Mouse (Mus musculus) G1E (cell line): Measurements from ENCODE around the gene Tmcc1.

Experiments
- CTCF ChIP-seq: IDR thresholded peaks from 2 replicates; pipeline ENCODE4 v1.5.1; 2012; ENCODE audit warnings: low read depth, low read length, inconsistent platforms, mixed read lengths
- GATA1 ChIP-seq: IDR thresholded peaks from 2 replicates; pipeline ENCODE4 v1.6.1; 2012; ENCODE audit warnings: borderline replicate concordance, low read length, inconsistent platforms, mixed read lengths
- GATA2 ChIP-seq: IDR thresholded peaks from 2 replicates; pipeline ENCODE4 v1.6.1; 2012; ENCODE audit warnings: low read depth, low read length, inconsistent platforms, borderline replicate concordance
- POLR2AphosphoS5 ChIP-seq: IDR thresholded peaks from 2 replicates; pipeline ENCODE4 v1.6.1; 2012; ENCODE audit warnings: low read depth, low read length, inconsistent platforms; ENCODE audit not compliant: insufficient replicate concordance
- TAL1 ChIP-seq: conservative IDR thresholded peaks from 2 replicates; pipeline ENCODE4 v1.6.1; 2012; ENCODE audit warnings: low read depth, low read length, inconsistent platforms, mixed read lengths

DNA sequence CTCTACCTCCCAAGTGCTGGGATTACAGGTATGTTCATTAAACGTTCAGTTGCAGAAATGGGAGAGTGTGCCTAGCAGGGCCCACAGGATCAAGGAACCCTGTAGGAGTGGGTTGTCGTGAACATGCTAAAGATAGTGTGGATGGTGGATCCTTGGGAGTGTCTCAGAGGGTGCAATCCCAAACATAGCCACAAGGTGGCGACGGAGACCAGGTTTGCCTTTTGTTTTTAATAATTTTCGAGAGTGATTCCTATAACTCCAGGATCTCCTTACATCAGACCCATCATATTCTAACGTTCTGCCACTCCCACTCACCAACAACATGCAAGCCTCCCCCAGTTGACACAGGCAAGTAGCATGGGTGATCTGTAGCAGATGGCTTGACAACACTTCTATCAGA lies 182.7 kb downstream of the Tmcc1 start:
- TF ChIP-seq CTCF (peak; percentile 96), GATA1 (no peak), GATA2 (no peak), TAL1 (no peak), POLR2AphosphoS5 (no peak)
